Mouse (Mus musculus) frontal cortex, postnatal 25 days (tissue): Measurements from ENCODE around the gene Sprr2a1.
"Not testable (repeated sequence)": the region's sequence is repeated elsewhere in the genome, so short reads cannot be mapped to it uniquely, and the experiment has no call there.

Source experiments
- DNase-seq, 2 experiments: peaks; one replicate each; pipeline ENCODE4 v3.0.0; 2022; ENCODE audit warnings: low spot score in 2 of 2

The Sprr2a1 gene

GRCm38 (mm10) chr3:92215569-92215968, at the start of gene Sprr2a1, which contains the start of gene Sprr2a2:
Gene Sprr2a1 (plus strand): TSS chr3:92215799.
Gene Sprr2a2 (plus strand): TSS chr3:92215920.
- DNase-seq = not testable (repeated sequence)

- no peak for DNase-seq
Measured at GRCm38 (mm10) chr3:92169847-92170246, 45.8 kb upstream of the Sprr2a1 start.

GRCm38 (mm10) chr3:92176880-92177279, 38.7 kb upstream of the Sprr2a1 start:
- no peak for DNase-seq

- no peak for DNase-seq
Measured at GRCm38 (mm10) chr3:92195512-92196200, 19.9 kb upstream of the Sprr2a1 start.

GRCm38 (mm10) chr3:92211133-92211925, 4.3 kb upstream of the Sprr2a1 start:
- DNase-seq = not testable (repeated sequence)

- not testable (repeated sequence) for DNase-seq
Measured at GRCm38 (mm10) chr3:92212059-92212458, 3.5 kb upstream of the Sprr2a1 start.

GRCm38 (mm10) chr3:92213651-92214050, 1.9 kb upstream of the Sprr2a1 start:
- not testable (repeated sequence) for DNase-seq

- DNase-seq = not testable (repeated sequence)
Measured at GRCm38 (mm10) chr3:92219031-92219430, 3.4 kb downstream of the Sprr2a1 start.

GRCm38 (mm10) chr3:92223708-92224107, 8.1 kb downstream of the Sprr2a1 start:
- DNase-seq = not testable (repeated sequence)

GRCm38 (mm10) chr3:92227410-92227809, 11.8 kb downstream of the Sprr2a1 start:
- not testable (repeated sequence) for DNase-seq

- not testable (repeated sequence) for DNase-seq
Measured at GRCm38 (mm10) chr3:92236463-92237189, 21.0 kb downstream of the Sprr2a1 start.

- DNase-seq = not testable (repeated sequence)
Measured at GRCm38 (mm10) chr3:92238736-92239135, 23.1 kb downstream of the Sprr2a1 start.

- not testable (repeated sequence) for DNase-seq
Measured at GRCm38 (mm10) chr3:92239197-92239596, 23.6 kb downstream of the Sprr2a1 start.

GRCm38 (mm10) chr3:92244833-92245232, 29.2 kb downstream of the Sprr2a1 start:
- not testable (repeated sequence) for DNase-seq

- DNase-seq = not testable (repeated sequence)
Measured at GRCm38 (mm10) chr3:92246245-92246644, 30.6 kb downstream of the Sprr2a1 start.

- DNase-seq = not testable (repeated sequence)
Measured at GRCm38 (mm10) chr3:92248494-92248893, 32.9 kb downstream of the Sprr2a1 start.

GRCm38 (mm10) chr3:92250450-92250849, 34.9 kb downstream of the Sprr2a1 start:
- DNase-seq = not testable (repeated sequence)

- DNase-seq = not testable (repeated sequence)
Measured at GRCm38 (mm10) chr3:92253860-92254259, 38.3 kb downstream of the Sprr2a1 start.

- DNase-seq = not testable (repeated sequence)
Measured at GRCm38 (mm10) chr3:92258526-92258925, 42.9 kb downstream of the Sprr2a1 start.

GRCm38 (mm10) chr3:92263462-92263861, 47.9 kb downstream of the Sprr2a1 start:
- not testable (repeated sequence) for DNase-seq
